Mouse (Mus musculus): ENCODE data around the gene Ube2o.
"Not testable (repeated sequence)": the region's sequence is repeated elsewhere in the genome, so short reads cannot be mapped to it uniquely, and the experiment has no call there.

The Ube2o gene

DNA sequence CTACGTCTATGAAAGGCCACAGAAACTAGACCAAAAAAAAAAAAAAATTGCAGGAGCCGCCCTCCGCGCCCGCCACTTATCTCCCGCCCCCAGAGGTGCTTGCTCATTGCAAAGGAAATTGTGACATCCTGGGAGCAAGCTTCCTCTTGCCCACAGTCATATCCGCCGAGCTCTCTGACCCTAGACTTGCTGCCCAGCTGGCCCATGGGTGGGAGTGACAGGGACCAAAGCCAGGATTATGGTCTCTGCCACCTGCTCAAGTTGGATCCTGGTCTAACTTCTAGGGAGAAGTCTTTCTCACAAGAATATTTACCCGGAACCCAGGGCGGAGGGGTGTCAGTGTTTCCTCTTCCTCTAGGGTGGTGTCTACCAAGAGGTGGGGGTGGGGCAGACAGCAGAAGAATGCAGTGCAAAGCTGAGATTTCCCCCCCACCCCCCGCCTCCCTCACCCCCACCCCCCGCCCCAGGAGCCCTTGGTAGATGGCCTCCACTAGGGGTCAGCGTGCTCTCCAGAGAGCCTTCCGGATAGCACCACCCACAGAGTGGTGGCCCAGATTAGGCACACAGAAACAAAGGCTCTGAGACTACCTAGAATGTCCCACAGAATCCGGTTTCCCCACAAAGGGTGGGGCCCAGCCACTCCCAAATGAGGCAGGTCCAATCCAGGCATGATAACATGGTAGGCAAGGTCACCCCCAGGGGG lies 34.6 kb upstream of the Ube2o start:
- DNase-seq (ENCODE audit: inconsistent ontology term): peak; percentile 31

DNA sequence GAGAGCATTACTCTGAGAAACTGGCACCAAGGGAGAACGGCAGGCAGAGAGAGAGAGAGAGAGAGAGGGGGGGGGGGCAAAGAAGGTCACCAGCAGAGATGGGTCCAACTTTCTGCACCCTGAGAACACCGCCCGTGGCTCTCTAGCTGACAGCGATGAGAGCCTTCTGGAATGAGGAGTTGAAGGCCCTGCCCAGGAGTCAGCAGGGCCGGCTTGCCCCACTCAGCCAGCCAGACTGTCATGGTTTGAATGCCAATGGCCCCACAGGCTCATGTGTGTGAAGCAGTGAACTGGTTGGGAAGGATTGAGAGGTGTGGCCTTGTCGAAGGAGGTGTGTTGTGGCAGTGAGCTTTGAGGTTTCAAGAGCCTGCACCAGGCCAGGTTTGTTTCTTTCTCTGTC lies 32.0 kb upstream of the Ube2o start:
- no peak for DNase-seq (ENCODE audit: inconsistent ontology term)

DNA sequence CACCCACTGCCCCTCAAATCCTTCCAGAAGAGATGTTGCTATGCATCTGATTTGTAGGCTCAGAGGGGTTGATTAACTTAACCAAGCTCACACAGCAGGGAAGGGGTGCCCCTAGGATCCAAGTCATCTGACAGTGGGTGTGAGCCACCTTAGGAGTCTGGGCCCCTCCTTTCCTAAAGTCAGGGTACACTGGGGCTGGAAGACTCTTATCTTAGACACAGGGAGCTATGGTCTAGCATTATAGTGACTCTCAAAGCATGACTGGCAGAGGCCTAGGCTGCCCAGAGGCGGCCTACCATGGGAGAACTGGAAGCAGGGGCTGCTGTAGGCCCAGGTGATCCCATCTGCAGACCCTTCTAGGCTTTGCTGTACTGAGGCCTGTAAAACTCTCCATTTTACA lies 31.3 kb upstream of the Ube2o start:
- no peak for DNase-seq (ENCODE audit: inconsistent ontology term)

DNA sequence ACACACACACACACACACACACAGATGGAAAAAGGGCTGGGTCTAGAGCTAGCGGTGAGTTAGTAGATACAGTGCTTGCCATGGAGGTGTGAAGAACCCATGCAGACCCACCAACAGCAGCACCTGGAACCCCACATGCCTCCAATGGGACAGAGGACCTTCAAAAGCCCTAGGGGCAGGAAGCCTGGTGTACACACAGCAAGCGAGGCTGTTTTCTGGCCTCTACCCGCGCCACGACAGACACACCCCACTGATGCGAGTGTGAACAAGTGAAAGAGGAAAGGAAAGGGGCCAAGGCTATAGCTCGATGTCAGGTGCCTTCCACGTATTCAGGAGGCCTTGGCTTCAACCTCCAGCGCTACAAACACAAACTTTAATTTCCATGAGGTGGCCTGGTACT lies 30.6 kb upstream of the Ube2o start:
- DNase-seq (ENCODE audit: inconsistent ontology term): no peak

DNA sequence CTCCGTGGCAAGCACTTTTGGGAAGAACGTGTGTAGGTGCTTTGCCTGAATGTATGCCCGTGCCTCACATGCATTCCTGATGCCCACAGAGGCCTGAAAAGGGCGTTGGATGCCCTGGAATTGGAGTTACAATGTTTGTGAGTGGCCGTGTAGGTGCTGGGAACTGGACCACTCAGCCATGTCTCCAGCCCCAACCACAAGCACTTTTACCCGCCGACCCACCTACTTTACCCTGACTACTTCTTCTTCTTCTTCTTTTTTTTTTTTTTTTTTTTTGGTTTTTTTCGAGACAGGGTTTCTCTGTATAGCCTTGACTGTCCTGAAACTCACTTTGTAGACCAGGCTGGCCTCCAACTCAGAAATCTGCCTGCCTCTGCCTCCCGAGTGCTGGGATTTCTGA lies 29.9 kb upstream of the Ube2o start:
- not testable (repeated sequence) for DNase-seq (ENCODE audit: inconsistent ontology term)

DNA sequence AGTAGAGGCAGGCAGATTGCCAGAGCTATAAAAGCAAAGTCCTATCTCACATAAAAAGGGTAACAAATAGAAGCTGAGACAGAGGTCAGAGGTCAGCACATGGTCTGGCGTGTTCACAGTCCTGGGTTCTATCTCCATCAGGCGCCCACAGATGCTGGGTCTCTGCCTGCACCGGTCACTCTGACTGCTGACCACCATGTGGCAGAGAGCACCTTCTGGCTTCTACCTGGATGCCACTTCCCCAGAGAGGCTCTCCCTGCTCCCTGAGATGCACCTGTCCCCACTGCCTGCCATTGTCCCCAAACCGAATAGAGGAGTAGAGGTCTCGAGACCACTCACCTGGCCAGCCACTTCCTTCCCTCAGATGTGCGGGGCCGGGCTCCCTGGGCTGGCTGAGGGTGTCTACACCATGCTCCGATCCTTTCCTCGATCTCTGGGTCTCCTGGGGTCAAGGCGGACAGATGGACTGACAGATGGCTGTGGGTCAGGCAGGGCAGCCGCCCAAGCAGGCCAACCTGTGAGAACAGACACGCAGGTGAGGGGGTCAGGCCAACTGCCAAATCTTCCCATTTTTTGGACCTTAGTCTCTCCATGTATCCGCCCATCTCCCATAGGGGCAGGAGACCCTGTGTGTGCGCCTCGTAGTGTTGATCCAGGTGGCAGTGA lies 28.9 kb upstream of the Ube2o start:
- DNase-seq (ENCODE audit: inconsistent ontology term): no peak

DNA sequence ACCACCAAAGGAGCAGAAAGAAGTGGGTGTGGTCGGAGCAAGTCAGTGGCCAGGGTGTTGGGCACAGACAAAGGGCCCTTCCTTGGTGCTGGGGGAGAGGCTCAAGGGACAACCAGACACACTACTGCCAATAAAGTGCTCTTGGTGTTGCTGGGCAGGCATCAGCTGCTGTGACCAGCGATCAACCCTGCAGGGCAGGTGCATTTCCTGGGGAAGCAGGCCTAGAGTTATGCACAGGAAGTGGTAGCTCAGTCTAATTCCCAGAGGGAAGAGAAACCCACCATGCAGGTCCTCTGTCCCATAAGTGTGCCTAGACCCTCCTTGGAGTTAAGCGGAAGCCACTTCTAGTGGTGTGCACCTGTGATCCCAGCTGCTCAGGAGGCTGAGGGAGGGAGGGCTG lies 26.5 kb upstream of the Ube2o start:
- DNase-seq (ENCODE audit: inconsistent ontology term): no peak

DNA sequence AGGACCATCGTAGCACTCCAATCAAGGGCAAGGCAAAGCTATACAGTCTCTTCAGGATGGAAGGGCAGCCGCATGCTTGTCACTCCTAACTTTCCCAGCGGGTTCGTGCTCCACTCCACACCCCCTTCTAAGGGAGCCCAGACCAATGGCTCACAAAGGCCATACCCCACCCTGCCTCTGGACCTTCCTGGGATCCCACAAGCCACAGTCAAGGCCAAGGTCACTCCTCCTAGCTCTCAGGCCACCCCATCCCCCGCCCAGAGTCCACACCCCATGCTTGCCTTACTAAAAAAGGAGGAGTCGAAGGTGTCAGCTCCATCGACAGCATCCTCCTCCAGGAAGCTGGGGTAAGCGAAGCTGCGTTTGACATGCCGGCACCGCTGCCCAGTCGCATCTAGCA lies 22.9 kb upstream of the Ube2o start:
- no peak for DNase-seq (ENCODE audit: inconsistent ontology term)

DNA sequence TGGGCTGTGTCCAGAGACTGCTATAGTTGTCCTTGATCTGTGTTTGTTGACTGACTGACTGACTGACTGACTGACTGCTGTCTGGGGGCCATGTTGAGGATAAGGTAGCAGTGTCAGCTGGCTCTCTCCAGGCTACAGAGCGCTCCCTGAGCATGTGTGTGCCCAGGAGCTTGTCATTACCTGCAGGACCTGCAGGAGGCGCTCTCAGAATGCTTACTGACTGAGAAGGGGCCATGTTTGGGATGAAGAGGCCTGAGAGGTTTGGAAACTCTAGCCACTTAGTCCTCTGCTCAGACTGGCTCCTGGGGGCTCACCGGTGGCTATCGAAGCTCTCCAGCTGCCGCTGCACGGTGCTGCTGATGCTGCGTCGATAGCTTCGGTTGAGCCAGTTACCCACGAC lies 22.1 kb upstream of the Ube2o start:
- no peak for DNase-seq (ENCODE audit: inconsistent ontology term)

DNA sequence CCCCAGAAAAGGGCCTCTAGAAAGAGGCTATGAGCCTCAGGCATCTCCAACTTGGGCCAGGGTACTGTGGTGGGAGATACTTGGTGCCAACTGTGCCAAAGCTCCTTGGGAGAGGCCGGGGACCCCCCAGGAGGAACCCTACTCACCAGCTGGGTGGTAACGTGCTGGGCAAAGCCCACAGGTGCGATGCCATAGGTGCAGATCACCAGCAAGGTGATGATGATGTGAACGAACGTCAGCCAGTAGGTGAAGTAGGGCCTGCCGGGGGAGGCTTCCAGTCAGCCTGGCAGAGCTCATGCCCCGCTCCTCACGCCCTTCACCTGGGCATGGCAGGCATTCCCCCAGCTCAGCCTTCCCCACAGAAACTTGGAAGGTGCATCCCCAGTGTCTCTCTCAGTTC lies 20.8 kb upstream of the Ube2o start:
- DNase-seq (ENCODE audit: inconsistent ontology term): no peak

DNA sequence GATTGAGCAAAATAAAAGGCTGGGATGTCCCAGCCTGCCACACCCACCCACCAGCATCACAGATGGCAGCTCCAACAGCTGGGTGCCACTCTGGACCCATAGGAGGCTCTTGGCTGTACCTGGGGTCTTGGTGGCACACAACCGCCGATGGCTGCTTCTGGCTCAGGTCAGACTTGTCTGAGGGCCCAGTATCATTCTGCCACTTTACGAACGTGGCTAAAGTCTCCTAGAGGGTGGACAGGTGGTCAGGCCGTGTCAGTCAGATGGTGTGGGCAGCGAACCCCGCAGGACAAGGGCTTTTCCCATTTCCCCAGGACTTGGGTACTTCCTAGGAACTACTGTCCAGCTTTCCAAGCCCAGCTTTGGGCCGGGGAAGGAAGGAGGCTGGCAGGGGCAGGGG lies 19.9 kb upstream of the Ube2o start:
- DNase-seq (ENCODE audit: inconsistent ontology term): no peak

DNA sequence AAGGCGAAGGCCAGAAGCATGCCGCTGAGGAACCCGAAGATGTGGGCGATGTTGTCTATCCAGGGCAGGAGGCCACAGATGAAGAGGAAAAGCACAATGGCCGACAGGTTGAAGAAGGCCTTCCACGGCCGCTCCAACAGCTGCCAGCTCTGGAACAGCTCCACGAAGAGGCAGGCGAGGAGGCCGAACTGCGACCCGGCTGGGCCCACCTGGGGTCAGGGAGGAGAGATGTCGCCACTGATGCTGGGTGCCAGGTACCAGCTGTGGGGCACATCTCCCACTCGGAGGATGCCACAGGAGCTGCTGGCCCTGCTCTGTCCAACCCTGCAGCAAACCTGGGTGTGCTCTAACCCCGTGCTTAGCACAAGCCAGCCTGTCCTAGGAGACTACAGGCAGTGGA lies 18.0 kb upstream of the Ube2o start:
- DNase-seq (ENCODE audit: inconsistent ontology term): no peak

DNA sequence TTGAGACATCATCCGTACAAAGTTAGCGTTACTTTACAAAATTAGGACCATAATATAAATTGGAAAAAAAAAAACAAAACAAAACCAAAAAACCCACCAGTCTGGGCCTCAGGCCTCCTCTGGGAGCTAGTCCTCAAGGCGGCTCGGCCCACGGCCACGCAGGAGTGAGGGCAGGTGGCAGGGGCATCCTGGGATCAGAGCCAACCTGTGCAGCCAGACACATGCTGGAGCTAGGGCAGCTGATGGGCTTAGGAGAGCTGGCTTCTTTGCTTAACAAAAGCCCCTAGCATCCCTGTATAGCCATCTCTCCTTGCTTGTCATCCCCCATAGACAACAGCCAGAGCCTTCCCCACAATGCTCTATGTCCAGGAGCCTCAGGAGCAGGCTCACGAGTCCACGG lies 16.9 kb upstream of the Ube2o start:
- no peak for DNase-seq (ENCODE audit: inconsistent ontology term)

DNA sequence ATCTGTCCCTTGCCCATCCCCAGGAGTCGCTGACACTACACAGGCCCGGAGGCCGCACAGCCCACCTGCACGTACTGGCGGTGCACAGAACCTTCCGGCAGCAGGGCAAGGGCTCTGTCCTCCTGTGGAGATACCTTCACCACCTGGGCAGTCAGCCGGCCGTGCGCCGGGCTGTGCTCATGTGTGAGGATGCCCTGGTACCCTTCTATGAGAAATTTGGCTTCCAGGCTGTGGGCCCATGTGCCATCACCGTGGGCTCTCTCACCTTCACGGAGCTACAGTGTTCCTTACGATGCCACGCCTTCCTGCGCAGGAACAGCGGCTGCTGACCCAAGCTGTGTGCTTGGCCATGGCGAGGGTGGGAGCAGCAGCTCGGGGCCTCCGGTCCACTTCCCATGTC lies 15.5 kb upstream of the Ube2o start:
- no peak for DNase-seq (ENCODE audit: inconsistent ontology term)

DNA sequence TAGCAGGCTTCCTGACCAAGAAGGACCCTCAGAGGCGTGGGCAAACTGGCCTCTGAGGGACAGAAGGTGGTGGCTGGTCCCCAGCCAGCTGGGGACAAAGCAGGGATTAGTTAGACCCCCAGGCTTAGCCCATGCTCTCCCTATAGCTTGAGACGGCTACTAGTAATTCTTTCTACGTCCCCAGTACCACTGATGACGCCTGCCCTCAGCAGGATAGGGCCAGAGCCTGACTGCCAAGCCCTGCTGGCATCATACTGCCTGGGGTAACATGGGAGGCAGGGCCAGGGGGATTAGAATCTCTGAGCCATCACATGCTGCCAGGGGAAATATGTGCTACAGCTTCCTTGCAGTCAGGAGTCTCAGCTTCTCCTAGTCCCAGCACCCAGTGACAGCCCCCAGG lies 12.1 kb upstream of the Ube2o start:
- no peak for DNase-seq (ENCODE audit: inconsistent ontology term)

DNA sequence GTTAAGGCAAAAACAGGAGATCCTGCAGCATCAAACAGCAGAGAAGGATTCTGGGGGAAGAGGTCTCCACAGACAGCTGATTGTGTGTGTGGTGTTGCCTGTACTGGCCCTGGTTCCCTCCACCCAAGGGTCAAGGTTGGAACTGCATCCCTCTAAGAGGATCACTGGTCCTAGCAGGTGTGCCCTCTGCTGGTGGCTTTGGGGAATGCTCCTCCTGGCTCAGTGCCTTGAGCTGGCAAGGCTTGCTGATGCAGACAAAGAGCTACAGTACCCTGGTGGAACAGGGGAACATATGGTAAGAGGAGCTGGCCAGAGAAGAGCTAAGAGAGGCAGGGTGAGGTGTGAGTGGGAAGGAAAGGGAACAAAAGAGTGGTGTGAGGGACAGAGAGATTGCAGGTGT lies 11.2 kb upstream of the Ube2o start:
- DNase-seq (ENCODE audit: inconsistent ontology term): peak; percentile 94

DNA sequence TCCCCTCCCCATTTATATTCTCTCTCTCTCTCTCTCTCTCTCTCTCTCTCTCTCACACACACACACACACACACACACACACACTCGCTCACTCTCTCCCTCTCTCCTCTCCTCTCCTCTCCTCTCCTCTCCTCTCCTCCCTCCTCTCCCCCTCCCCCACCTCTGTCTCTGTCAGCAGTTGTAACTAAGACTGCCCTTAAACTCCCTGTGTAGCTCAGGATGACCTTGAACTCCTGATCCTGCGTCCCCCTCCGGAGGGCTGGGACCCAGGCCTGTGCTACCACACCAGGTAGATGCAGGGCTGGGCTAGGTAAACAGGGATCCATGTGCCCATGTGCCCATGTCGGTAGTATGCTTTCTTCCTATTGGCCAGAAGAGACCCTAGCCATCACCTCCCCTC lies 10.4 kb upstream of the Ube2o start:
- no peak for DNase-seq (ENCODE audit: inconsistent ontology term)

DNA sequence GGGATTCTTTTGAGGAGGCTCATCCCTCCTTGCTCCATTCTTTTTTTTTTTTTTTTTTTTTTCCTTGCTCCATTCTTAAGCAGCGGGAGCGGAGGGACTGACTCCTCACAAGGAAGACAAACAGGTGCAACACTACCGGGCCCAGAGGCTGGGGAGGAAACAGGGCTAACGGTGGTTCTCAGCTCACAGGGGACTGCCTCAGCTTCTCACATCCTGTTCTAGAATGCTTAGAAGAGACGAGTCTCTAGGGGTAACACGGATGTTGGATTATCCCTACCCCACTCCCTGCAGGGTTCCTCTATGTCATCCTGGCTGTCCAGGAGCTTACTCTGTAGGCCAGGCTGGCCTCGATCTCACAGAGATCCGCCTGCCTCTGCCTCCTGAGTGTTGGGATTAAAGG lies 8.3 kb upstream of the Ube2o start:
- no peak for DNase-seq (ENCODE audit: inconsistent ontology term)

DNA sequence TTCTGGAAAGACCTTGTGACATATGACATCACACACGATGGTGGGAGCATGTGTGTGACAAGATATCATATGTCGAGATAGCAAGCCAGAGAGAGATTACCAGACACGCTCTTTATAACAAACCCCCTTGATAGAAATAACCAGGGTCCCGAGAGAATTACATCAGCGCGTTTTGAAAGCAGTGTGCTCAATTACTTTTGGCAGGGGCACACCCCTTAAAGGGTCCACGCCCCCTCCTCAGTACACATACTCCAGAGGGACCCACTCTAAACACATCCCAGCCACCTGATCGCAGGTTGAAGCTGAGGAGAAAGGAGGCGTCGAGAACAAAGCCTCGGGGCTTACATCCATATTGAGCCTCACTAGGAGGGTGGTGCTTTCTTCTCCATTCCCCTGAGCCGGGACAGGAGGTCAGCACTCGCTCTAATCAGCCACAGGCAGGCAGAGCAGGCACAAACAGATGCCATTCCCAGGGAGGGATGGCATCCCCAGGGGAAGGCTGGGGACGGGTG lies 7.8 kb upstream of the Ube2o start:
- no peak for DNase-seq (ENCODE audit: inconsistent ontology term)

DNA sequence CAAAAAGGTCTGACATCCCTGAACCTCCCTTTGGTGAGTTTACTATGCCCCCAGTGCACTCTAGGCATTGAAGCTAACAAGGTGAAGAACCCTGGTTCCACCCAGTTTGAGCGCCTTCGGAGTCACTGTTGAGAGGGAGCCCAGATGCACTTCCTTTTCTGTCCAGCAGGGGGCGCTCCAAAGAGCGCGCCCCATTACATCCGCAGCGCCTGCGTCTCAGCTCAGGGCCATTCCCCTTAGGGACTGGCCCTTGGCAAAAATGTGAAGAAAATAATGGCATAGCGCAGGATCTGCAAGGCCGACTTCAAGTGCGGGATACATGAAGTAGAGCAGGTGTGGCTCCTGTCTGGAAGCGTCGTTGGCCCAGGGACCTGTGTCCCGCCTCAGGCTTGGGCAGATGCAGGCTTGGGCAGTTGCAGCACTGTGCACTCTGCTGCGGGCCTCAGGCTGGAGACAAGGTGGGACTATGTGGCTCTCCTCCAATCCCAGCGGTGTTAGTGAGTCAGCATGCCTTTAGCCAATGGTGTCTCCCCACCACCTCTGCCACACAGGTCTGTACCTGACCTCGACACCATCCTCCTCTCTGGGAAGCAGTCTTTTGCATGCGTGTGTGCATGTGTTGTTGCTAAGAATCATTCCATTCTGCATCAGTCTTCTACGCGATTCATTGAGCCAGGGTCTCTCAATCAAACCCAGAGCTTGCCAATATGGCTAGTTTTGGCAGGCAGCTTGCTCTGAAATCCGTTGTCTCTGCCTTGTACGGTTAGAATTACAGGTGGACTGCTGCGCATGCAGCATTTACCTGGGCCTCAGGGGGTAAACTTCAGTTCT lies 5.8 kb upstream of the Ube2o start:
- no peak for DNase-seq (ENCODE audit: inconsistent ontology term)

DNA sequence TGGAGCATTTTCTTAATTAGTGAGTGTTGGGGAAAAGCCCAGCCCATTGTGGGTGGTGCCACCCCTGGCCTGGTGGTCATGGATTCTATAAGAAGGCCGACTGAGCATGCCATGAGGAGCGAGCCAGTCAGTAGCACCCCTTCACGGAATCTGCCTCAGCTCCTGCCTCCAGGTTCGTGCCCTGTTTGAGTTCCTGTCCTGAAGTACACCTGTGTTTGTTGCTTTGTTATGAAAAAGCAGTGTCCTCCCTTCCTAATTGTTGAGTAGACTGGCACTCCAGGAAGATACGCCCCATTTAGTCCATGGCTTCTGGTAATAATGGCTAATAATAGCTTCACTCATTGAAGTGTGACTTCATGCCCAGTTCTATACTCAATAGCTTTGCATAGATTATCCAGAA lies 5.1 kb upstream of the Ube2o start, which contains the start of gene Aanat:
Gene Aanat (plus strand): TSS at position 123 of the 400 bp plus-strand sequence.
- no peak for DNase-seq (ENCODE audit: inconsistent ontology term)

DNA sequence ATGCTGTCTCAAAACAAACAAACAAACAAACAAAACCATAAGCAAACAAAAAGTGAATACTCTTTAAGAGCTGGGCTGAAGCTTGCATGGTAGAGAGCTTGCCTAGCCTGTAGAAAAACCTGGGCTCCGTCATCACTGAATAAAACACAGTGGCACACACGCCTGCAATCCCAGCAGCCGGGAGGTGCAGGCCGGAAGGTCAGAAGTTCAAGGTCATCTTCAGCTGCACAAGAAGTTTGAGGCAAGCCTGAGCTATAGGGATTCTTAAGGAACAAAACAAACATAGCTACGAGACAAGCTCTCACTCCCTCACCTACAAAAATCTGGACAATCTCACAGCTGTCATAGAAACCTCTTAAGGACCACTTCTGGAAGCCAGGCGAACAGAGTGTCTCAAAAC lies 4.4 kb upstream of the Ube2o start:
- no peak for DNase-seq (ENCODE audit: inconsistent ontology term)

Measured in Muller cell, postnatal 12 days (primary cell).